Mouse (Mus musculus) G1E-ER4 (cell line): Measurements from ENCODE around the gene Abtb2. TPM values are rescaled to one million over a fixed set of nuclear protein-coding genes. Genes with fewer than 3 reads are reported as not detected.

Source experiments
- GATA1 ChIP-seq: IDR thresholded peaks from one replicate; pipeline ENCODE4 v1.8.0; 2012; ENCODE audit warnings: low read length, inconsistent platforms
- polyA plus RNA-seq: library from polyadenylated mRNA; stranded (reverse); fragments of >175 nt; gene quantifications from 2 replicates; pipeline ENCODE4 v1.2.3, GENCODE M21; 2012

Gene Abtb2
- polyA plus RNA-seq, 1 experiment: not detected

DNA sequence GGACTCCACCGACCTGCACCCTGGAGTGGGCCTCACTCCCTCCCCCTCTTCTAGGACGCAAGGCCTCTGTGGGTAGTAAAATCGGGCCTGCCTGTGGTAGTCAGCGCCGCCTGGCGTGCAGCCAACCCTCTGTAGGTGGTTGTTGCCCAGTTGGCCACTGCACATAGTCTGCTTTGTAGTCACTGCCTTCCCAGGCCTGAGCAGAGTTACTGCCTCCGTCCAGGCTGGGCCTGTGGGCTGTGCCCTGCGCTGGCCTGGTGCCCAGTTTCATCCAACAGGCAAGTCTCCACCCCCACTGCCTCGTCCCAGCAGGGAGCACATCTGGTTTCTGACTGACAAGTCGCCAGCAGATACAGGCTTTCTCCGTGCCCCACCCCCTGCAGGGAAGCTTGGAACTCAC, 140.1 kb downstream of the Abtb2 start:
- TF ChIP-seq GATA1: no peak

- TF ChIP-seq GATA1: no peak
Observed at GRCm38 (mm10) chr2:103707056-103707776, 141.1 kb downstream of the Abtb2 start.

DNA sequence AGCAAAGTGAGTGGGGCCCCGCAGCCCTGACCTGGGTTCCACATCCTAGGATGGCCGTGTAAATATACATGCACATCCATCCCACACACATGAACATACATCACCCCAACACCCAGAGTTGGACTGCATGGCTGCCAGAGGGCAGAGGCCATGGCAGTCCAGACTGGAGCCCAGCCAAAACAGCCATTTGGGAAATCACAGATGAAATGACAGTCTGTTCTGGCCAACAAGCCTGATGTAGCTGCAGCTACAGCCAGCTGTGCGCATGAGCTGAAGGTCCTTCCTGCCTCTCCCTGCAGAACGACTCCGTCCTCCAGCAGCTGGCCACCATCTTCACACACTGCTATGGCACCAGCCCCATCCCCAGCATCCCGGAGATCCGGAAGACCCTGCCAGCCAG, 144.7 kb downstream of the Abtb2 start:
- no peak for TF ChIP-seq GATA1

- no peak for TF ChIP-seq GATA1
Observed at GRCm38 (mm10) chr2:103713831-103714230, 147.7 kb downstream of the Abtb2 start.

- no peak for TF ChIP-seq GATA1
Observed at GRCm38 (mm10) chr2:103714412-103714811, 148.3 kb downstream of the Abtb2 start.

DNA sequence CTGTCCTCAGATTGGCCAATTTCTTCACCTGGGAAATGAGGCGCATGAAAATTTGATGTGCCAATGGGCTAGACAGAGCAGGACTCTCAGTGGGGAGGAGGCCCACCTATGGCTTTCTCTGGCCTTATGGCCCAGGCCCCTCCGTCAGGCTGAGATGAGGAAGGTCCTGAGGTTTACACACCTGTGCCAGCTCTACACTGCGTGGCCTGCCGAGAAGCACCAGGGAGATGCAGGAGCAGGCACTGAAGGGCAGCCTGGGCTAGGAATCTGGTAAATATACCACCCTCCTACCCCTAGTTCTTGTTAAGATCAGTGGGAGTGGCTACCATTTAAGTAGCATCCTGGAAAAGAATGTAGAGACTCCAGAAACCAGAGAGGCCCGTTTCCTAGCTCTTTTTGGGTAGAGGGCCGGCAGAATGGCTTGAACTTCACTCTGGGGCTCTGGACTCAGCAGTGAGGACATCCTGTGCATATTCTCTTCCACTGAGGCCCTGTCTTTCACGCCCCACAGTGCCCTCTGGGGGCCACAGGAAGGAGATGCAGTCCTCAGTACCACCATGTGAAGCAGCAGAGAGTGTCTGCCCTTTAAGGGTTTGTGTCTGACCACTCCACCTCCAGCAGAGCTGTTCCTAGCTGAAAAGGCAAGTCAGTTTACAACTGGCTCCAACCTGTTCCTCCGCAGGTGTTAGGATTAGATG, 152.6 kb downstream of the Abtb2 start:
- no peak for TF ChIP-seq GATA1

DNA sequence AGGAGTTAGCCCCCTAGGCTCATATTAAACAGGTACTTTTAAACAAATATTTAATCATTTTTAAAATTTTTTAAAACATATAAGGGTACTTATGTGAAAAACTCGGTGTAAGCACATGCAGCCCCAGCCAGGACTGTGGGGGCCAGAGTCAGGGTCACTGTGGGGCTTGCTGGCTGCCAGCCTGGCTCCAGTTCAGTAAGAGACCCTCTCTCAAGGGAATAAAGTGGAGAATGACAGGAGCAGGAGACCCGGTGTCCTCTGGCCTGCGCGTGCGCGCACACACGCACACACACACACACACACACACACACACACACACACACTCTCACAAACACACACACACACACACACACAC, 153.2 kb downstream of the Abtb2 start:
- TF ChIP-seq GATA1: no peak

DNA sequence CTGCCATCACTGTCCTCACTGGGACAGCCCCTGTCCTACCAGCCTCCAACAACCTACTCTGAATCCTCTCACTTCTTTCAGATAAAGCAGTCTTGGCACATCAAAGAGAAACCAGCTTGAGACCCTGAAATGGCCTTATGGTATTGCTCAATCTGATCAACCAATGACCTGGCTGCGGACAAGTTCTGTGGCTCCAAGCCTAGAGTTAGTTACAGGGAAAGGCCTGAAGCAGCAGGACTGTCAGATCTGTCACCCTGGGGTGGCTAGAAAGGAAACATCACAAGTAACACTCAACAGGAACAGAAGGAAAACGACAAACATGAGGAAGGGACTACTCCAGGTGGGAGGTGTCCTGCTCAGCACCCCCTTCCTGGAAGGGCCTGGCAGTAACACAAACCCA, 158.4 kb downstream of the Abtb2 start:
- TF ChIP-seq GATA1: no peak

- no peak for TF ChIP-seq GATA1
Observed at GRCm38 (mm10) chr2:103728027-103728540, 162.0 kb downstream of the Abtb2 start.

- no peak for TF ChIP-seq GATA1
Observed at GRCm38 (mm10) chr2:103730999-103731398, 164.9 kb downstream of the Abtb2 start.

GRCm38 (mm10) chr2:103731423-103731822, 165.3 kb downstream of the Abtb2 start:
- no peak for TF ChIP-seq GATA1

DNA sequence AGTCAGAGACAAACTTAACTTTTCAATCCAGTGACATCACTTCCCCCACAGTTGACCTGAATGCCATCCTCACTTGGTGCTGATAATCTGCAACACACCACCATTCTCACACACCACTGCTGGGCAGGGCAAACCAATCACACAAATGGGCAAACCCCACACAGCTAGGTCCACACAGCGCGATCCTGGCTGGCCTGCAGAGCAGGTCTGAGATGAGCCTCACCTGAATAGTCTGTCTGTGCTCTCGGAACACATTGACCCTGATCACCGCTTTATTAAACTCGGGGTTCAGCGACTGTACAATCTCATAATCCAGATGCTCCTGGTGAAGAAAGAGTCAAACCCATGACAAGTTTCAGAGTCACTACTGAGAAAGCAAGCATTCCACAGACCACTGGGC, 176.7 kb downstream of the Abtb2 start:
- TF ChIP-seq GATA1: no peak

DNA sequence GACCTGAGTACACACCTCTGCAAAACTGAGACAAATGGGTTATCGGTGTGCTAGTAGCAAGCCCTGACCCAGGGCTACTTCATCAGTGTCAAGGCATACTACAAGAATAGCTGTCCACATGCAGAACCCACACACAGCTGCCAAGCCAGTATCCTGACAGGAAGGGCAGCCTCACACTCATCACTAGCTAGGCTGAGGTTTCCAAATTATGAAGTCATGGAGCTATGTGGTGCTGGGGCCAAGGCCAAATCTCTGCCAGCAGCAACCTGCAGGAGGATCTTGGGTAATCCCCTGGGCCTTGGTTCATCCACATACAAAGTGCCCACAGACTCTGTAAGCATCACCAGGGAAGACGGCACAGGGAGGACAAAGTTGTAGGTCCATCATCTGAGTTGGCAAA, 177.4 kb downstream of the Abtb2 start:
- TF ChIP-seq GATA1: no peak

GRCm38 (mm10) chr2:103743988-103744387, 177.9 kb downstream of the Abtb2 start:
- no peak for TF ChIP-seq GATA1

DNA sequence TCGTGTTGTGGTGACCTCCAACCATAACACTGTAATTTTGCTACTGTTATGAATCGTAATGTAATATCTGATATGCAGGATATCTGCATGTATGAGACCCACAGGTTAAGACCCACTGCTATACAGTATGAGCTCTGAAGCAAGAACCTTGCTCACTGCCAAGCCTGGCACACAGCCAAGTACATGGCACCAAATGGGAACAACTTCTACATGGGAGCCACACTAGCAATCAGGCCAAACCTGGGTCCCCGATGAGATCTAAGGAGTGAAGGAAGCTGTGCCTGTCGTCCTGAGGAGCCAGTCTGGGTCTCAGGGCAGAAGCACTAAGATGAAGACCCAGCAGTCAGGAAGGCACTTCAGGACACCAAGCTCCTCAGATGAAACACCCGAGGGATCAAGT, 179.4 kb downstream of the Abtb2 start:
- TF ChIP-seq GATA1: no peak

DNA sequence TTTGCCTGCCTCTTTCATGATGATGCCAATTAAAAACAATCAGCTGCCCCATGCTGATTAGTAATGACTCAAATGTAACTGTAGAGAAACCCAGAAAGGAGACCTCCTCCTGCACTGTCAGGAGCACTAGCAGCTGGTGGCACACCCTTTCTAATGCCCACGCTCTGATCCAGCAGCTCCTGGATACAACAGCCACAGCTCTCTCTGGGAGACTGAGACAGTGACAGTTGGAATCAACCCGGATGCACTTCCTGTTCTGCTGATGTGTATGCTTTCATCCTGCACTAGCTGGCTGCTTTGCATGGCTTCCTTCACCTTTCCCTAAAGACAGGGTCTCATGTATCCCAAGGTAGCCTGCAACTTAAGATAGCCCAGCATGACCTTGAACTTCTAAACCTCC, 180.0 kb downstream of the Abtb2 start:
- TF ChIP-seq GATA1: no peak

DNA sequence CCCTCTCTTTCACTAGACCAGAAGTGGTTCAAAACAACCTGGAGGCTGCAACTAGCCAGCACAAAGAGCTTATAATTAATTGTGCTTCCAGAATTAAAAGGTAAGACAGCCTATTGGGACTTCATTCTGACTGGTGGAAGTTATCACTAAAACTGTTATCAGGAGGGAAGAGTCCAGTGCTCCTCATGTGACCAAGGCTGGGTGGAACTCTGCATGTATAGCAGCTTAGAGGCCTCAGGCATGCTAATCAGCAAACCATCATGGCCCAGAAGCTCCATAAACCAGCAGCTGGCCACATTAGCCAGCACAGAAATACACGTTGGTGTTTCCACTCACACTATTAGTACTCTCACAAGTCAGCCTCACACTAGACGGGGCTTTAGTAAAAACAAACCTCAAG, 180.7 kb downstream of the Abtb2 start:
- TF ChIP-seq GATA1: no peak
